Mouse (Mus musculus) brown adipose tissue, adult 24 weeks (tissue): ENCODE data around the gene Gp1ba. TPM values are rescaled to one million over a fixed set of nuclear protein-coding genes. Genes with fewer than 3 reads are reported as not detected.
A peak's percentile ranks its signal among the peaks of the same experiment; 100 is the strongest.

Source experiments
- H3K27ac ChIP-seq: fragments of 200-500 bp; replicated peaks from 2 replicates; pipeline ENCODE4 v1.5.1; 2012; ENCODE audit warnings: low read depth, mild to moderate bottlenecking, low read length
- H3K4me1 ChIP-seq: fragments of 200-500 bp; 2 replicates; pipeline ENCODE4 v1.6.1; 2012; ENCODE audit warnings: low read length, mixed read lengths; ENCODE audit not compliant: control insufficient read depth, insufficient read depth, insufficient read length
- H3K4me3 ChIP-seq: fragments of 200-500 bp; 2 replicates; pipeline ENCODE4 v1.5.1; 2012; ENCODE audit warnings: low read depth, mild to moderate bottlenecking, low read length, moderate library complexity; ENCODE audit not compliant: insufficient read depth
- polyA plus RNA-seq: library from polyadenylated mRNA; stranded (reverse); fragments of >200 nt; gene quantifications from 2 replicates; pipeline ENCODE4 v1.2.4, GENCODE M21; 2012; ENCODE audit not compliant: missing spikeins, insufficient read depth, insufficient read length

The Gp1ba gene
- polyA plus RNA-seq, 1 experiment, result not detected

- Histone ChIP-seq H3K4me1 (no peaks in the 10 kb centered on the region), H3K4me3 (peak overlapping the region; percentile 76), H3K27ac (peak overlapping the region; percentile 79)
Observed at GRCm38 (mm10) chr11:70654923-70655570, 16.1 kb downstream of the Gp1ba start.

- Histone ChIP-seq H3K27ac (peak overlapping the region; percentile 79), H3K4me1 (no peaks in the 10 kb centered on the region), H3K4me3 (peak overlapping the region; percentile 76)
Observed at GRCm38 (mm10) chr11:70655571-70656455, 16.9 kb downstream of the Gp1ba start.

- Histone ChIP-seq H3K27ac (peak overlapping the region; percentile 79), H3K4me3 (peak overlapping the region; percentile 76), H3K4me1 (no peaks in the 10 kb centered on the region)
Observed at GRCm38 (mm10) chr11:70656456-70656927, 17.6 kb downstream of the Gp1ba start.

GRCm38 (mm10) chr11:70656964-70657363 is 18.0 kb downstream of the Gp1ba start, which contains the start of gene Eno3:
Gene Eno3 (plus strand): TSS chr11:70657202.
- H3K4me1 ChIP-seq, result no peaks in the 10 kb centered on the region
- peak within 1 kb of the TSS; percentile 79 for H3K27ac ChIP-seq

GRCm38 (mm10) chr11:70657573-70657972 is 18.7 kb downstream of the Gp1ba start:
- no peak overlapping the region for H3K4me3 ChIP-seq
- no peaks in the 10 kb centered on the region for H3K4me1 ChIP-seq
- no peak overlapping the region for H3K27ac ChIP-seq

More at GRCm38 (mm10) chr11:70656964-70657363, 18.0 kb downstream of the Gp1ba start, which contains the start of gene Eno3:
- peak within 1 kb of the TSS; percentile 76 for H3K4me3 ChIP-seq

GRCm38 (mm10) chr11:70657991-70658390 is 19.1 kb downstream of the Gp1ba start:
- no peak overlapping the region for H3K27ac ChIP-seq
- H3K4me1 ChIP-seq, result no peaks in the 10 kb centered on the region
- no peak overlapping the region for H3K4me3 ChIP-seq

GRCm38 (mm10) chr11:70658521-70658920 is 19.6 kb downstream of the Gp1ba start:
- H3K27ac ChIP-seq, result no peak overlapping the region
- H3K4me1 ChIP-seq, result no peaks in the 10 kb centered on the region
- no peak overlapping the region for H3K4me3 ChIP-seq

- Histone ChIP-seq H3K27ac (no peak overlapping the region), H3K4me1 (no peaks in the 10 kb centered on the region), H3K4me3 (no peak overlapping the region)
Observed at GRCm38 (mm10) chr11:70658942-70659341, 20.0 kb downstream of the Gp1ba start.

GRCm38 (mm10) chr11:70660571-70660970 is 21.6 kb downstream of the Gp1ba start:
- no peaks in the 10 kb centered on the region for H3K4me1 ChIP-seq
- no peak overlapping the region for H3K27ac ChIP-seq
- H3K4me3 ChIP-seq, result no peak overlapping the region

GRCm38 (mm10) chr11:70663101-70663500 is 24.2 kb downstream of the Gp1ba start:
- Histone ChIP-seq H3K27ac (no peak overlapping the region), H3K4me1 (no peaks in the 10 kb centered on the region), H3K4me3 (no peak overlapping the region)

- H3K4me1 ChIP-seq, result no peaks in the 10 kb centered on the region
- no peak overlapping the region for H3K4me3 ChIP-seq
- H3K27ac ChIP-seq, result no peak overlapping the region
Observed at GRCm38 (mm10) chr11:70663957-70664356, 25.0 kb downstream of the Gp1ba start.

- no peaks in the 10 kb centered on the region for H3K4me1 ChIP-seq
- H3K27ac ChIP-seq, result no peak overlapping the region
- H3K4me3 ChIP-seq, result no peak overlapping the region
Observed at GRCm38 (mm10) chr11:70664741-70665140, 25.8 kb downstream of the Gp1ba start.

GRCm38 (mm10) chr11:70666687-70667086 is 27.8 kb downstream of the Gp1ba start:
- H3K4me1 ChIP-seq, result no peaks in the 10 kb centered on the region
- H3K27ac ChIP-seq, result no peak overlapping the region
- H3K4me3 ChIP-seq, result no peak overlapping the region

- H3K4me3 ChIP-seq, result 0 out of 2 replicates have a peak overlapping the region, but pooled peaks have one; percentile 5
- peak overlapping the region; percentile 29; the same call in 1 of the 2 replicates for H3K27ac ChIP-seq
- no peaks in the 10 kb centered on the region for H3K4me1 ChIP-seq
Observed at GRCm38 (mm10) chr11:70667271-70668150, 28.6 kb downstream of the Gp1ba start.
